Mouse (Mus musculus): Measurements from ENCODE around the gene Rnf182. TPM values are rescaled to one million over a fixed set of nuclear protein-coding genes. Genes with fewer than 3 reads are reported as not detected.
A peak's percentile ranks its signal among the peaks of the same experiment; 100 is the strongest.

The Rnf182 gene
- polyA plus RNA-seq, 1 experiment from 2014 or later, result 10.4 TPM

DNA sequence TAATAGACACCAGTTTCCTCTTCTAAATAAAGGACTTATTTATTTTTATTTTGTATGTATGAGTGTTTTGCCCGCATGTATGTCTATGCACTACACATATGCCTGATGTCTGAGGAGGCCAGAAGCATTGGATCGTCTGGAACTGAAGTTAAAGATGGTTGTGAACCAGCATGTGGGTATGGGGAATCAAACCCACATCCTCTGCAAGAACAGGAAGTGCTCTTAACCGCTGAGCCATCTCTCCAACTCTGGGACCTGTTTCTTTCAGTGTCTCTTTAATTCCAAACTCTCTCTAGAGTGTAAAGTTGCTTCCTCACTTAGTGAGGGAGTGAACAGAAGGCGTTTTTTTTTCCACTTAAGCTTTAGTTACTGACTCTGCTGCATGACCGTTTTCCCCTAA is 12.4 kb downstream of the Rnf182 start:
- Histone ChIP-seq H3K27ac (ENCODE audit: low read depth, low read length) (no peak overlapping the region), H3K4me2 (replicated peaks; ENCODE audit: low read depth, low read length) (no peak overlapping the region), H3K27me3 (ENCODE audit: control insufficient read depth, insufficient read depth, low read length) (no peaks in the 10 kb centered on the region), H3K9me3 (ENCODE audit: control insufficient read depth, low read length) (no peaks in the 10 kb centered on the region), H3K4me1 (replicated peaks; ENCODE audit: control insufficient read depth, insufficient read depth, low read length) (no peaks in the 10 kb centered on the region), H3K9ac (ENCODE audit: low read depth, low read length) (no peak overlapping the region), H3K4me3 (ENCODE audit: low read depth, low read length) (no peak overlapping the region), H3K36me3 (ENCODE audit: control insufficient read depth, insufficient read depth, low read length) (no peaks in the 10 kb centered on the region)
- no peak for ATAC-seq (ENCODE audit: low FRiP score)
- 86% methylated on average over 5 of the region's 5 CpGs for WGBS
- DNase-seq (ENCODE audit: low spot score), result no peak

DNA sequence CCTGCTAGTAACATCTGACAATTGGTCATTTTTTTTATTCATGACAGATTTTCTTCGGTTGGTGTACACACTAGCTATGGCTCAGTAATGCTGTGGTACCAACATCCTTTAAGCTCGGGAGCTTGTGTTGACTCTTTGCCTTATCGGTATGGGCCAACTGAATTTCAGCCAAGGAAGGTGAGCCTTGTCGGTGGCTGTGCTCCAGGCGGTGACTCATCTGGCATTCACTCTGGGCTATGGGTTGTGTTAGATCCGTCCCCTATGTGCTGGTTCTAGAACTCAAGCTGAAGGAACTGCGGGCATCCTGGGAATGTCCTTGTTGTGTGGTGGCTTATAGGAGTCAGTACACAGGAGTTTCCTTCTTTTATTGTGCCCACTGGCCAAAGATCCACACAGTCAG is 14.3 kb downstream of the Rnf182 start:
- no peak for DNase-seq (ENCODE audit: low spot score)

DNA sequence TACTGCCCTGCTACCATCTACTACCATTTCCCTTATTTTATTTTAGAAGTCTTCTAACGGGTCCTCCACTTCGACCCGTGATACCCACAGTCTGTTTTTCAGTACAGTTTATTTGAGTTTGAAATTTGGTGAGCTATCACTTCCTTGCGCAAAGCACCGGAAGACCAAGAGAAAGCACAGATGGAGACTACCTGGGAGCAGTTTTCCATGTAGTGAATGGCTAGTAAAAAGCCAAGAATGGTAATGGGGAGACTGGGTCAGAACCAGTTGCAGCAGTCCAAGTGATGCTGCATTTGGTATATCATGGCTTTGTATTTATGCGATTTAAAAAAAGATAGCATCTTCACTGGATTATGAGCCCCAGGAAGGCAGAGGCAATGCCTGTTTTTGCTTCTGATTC is 15.8 kb downstream of the Rnf182 start:
- no peaks in the 10 kb centered on the region for H3K9me3 ChIP-seq (ENCODE audit: control insufficient read depth, low read length)
- no peak overlapping the region for H3K27ac ChIP-seq (ENCODE audit: low read depth, low read length)
- no peaks in the 10 kb centered on the region for H3K4me1 ChIP-seq (replicated peaks; ENCODE audit: control insufficient read depth, insufficient read depth, low read length)
- 92% methylated on average over 6 of the region's 6 CpGs for WGBS
- no peak overlapping the region for H3K9ac ChIP-seq (ENCODE audit: low read depth, low read length)
- ATAC-seq (ENCODE audit: low FRiP score), result no peak
- H3K27me3 ChIP-seq (ENCODE audit: control insufficient read depth, insufficient read depth, low read length), result no peaks in the 10 kb centered on the region
- H3K4me3 ChIP-seq (ENCODE audit: low read depth, low read length), result no peak overlapping the region
- H3K4me2 ChIP-seq (replicated peaks; ENCODE audit: low read depth, low read length), result no peak overlapping the region
- H3K36me3 ChIP-seq (ENCODE audit: control insufficient read depth, insufficient read depth, low read length), result no peaks in the 10 kb centered on the region
- DNase-seq (ENCODE audit: low spot score), result no peak

More for the DNA sequence above, 14.3 kb downstream of the Rnf182 start:
- no peak overlapping the region for H3K27ac ChIP-seq (ENCODE audit: low read depth, low read length)
- ATAC-seq (ENCODE audit: low FRiP score), result no peak
- H3K9me3 ChIP-seq (ENCODE audit: control insufficient read depth, low read length), result no peaks in the 10 kb centered on the region
- no peaks in the 10 kb centered on the region for H3K4me1 ChIP-seq (replicated peaks; ENCODE audit: control insufficient read depth, insufficient read depth, low read length)
- no peaks in the 10 kb centered on the region for H3K27me3 ChIP-seq (ENCODE audit: control insufficient read depth, insufficient read depth, low read length)
- 93% methylated on average over 7 of the region's 7 CpGs for WGBS
- no peak overlapping the region for H3K4me2 ChIP-seq (replicated peaks; ENCODE audit: low read depth, low read length)
- no peak overlapping the region for H3K4me3 ChIP-seq (ENCODE audit: low read depth, low read length)
- H3K9ac ChIP-seq (ENCODE audit: low read depth, low read length), result no peak overlapping the region
- no peaks in the 10 kb centered on the region for H3K36me3 ChIP-seq (ENCODE audit: control insufficient read depth, insufficient read depth, low read length)

DNA sequence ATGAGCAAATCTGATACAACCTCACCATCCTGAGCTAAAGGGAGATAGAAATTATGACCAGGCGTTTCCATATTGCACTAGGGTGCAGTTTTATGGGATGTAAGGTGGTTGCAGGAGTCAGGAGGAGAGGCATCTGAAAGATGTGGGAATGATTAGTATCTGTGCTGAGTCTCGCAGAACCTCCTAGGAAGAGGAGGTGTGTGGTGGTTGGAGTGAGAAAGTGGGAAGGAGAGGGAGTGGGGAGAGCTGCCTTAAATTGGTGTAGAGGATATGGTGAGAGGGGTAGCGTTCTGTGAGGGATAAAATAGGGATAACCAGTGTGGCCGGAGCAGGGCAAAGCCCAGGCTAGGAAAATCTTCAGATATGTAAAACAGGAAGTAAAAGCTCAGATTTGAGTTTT is 17.5 kb downstream of the Rnf182 start:
- Histone ChIP-seq H3K4me3 (ENCODE audit: low read depth, low read length) (no peak overlapping the region), H3K27ac (ENCODE audit: low read depth, low read length) (no peak overlapping the region), H3K9me3 (ENCODE audit: control insufficient read depth, low read length) (no peaks in the 10 kb centered on the region), H3K27me3 (ENCODE audit: control insufficient read depth, insufficient read depth, low read length) (no peaks in the 10 kb centered on the region), H3K4me2 (replicated peaks; ENCODE audit: low read depth, low read length) (no peak overlapping the region), H3K4me1 (replicated peaks; ENCODE audit: control insufficient read depth, insufficient read depth, low read length) (no peaks in the 10 kb centered on the region), H3K36me3 (ENCODE audit: control insufficient read depth, insufficient read depth, low read length) (no peaks in the 10 kb centered on the region), H3K9ac (ENCODE audit: low read depth, low read length) (no peak overlapping the region)
- DNase-seq (ENCODE audit: low spot score), result no peak
- WGBS, result 89% methylated on average over 4 of the region's 4 CpGs
- ATAC-seq (ENCODE audit: low FRiP score), result no peak

DNA sequence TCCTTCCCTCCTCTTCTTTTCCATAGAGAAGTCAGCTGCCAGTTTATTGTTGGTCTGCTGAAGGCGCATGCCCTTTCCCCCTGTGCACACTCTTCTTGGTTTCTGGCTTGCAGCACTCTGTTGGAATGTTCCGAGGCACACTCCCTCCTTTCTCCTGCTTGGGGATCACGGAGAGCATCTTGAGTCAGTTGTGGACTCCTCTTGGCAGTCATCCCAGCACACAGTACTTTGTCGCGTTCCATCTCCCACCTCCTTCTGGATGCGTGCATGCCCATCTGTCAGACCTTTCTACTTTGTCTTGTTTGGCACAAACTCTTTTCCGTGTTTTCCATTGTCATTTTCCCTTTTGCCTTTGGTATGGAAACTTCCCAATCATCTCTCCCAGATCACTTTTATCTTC is 22.2 kb downstream of the Rnf182 start:
- H3K4me2 ChIP-seq (replicated peaks; ENCODE audit: low read depth, low read length), result no peak overlapping the region
- H3K9me3 ChIP-seq (ENCODE audit: control insufficient read depth, low read length), result no peaks in the 10 kb centered on the region
- no peak overlapping the region for H3K27ac ChIP-seq (ENCODE audit: low read depth, low read length)
- no peaks in the 10 kb centered on the region for H3K27me3 ChIP-seq (ENCODE audit: control insufficient read depth, insufficient read depth, low read length)
- H3K4me1 ChIP-seq (replicated peaks; ENCODE audit: control insufficient read depth, insufficient read depth, low read length), result no peaks in the 10 kb centered on the region
- no peak overlapping the region for H3K9ac ChIP-seq (ENCODE audit: low read depth, low read length)
- H3K36me3 ChIP-seq (ENCODE audit: control insufficient read depth, insufficient read depth, low read length), result no peaks in the 10 kb centered on the region
- H3K4me3 ChIP-seq (ENCODE audit: low read depth, low read length), result no peak overlapping the region
- DNase-seq (ENCODE audit: low spot score) (no peak), ATAC-seq (ENCODE audit: low FRiP score) (no peak)
- 92% methylated on average over 7 of the region's 7 CpGs for WGBS

DNA sequence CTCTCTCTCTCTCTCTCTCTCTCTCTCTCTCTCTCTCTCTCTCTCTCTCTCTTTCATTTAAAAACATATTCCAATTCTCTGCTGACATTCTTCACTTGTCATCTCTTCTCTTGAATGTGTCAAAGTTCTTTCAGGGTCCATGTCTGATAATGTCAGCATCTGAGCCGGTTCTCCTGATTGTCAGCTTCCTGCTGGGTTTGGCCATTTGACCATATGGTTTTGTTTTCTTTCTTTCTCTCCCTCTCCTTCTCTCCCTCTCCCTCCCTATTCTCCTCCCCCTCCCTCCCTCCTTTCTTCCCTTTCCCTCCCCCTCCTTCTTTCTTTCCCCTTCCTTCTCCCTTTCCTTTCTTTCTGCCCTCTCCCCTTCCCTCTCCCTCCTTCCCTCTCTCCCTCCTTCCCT is 29.5 kb downstream of the Rnf182 start:
- no peaks in the 10 kb centered on the region for H3K36me3 ChIP-seq (ENCODE audit: control insufficient read depth, insufficient read depth, low read length)
- H3K4me3 ChIP-seq (ENCODE audit: low read depth, low read length), result no peak overlapping the region
- H3K27me3 ChIP-seq (ENCODE audit: control insufficient read depth, insufficient read depth, low read length), result no peaks in the 10 kb centered on the region
- no peak for DNase-seq (ENCODE audit: low spot score)
- no peak overlapping the region for H3K27ac ChIP-seq (ENCODE audit: low read depth, low read length)
- H3K4me1 ChIP-seq (replicated peaks; ENCODE audit: control insufficient read depth, insufficient read depth, low read length), result no peaks in the 10 kb centered on the region
- no peak for ATAC-seq (ENCODE audit: low FRiP score)
- no peaks in the 10 kb centered on the region for H3K9me3 ChIP-seq (ENCODE audit: control insufficient read depth, low read length)
- no peak overlapping the region for H3K9ac ChIP-seq (ENCODE audit: low read depth, low read length)
- H3K4me2 ChIP-seq (replicated peaks; ENCODE audit: low read depth, low read length), result no peak overlapping the region
- 35% methylated on average over 1 of the region's 1 CpGs for WGBS

DNA sequence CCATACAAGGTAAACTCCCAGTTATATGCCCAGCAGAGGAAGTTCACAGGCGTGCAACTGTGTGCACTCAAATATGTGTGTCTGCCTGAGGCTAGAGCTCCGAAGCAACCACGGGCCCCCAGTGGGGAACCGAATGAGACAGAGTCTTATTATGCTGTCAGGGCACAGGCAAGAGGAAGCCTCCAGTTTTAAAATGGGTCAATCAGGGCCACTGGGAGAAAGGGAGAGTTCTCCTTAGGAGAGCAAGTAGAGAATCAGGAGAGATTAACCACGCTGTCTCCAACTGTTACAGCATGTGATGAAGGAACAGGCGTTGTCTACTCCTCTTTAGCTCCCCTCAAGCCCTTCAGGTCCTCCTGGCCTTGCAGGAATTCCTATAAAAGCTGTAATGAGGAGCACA is 33.0 kb downstream of the Rnf182 start:
- H3K9ac ChIP-seq (ENCODE audit: low read depth, low read length), result no peak overlapping the region
- H3K4me1 ChIP-seq (replicated peaks; ENCODE audit: control insufficient read depth, insufficient read depth, low read length), result peaks cover 8% of the 10 kb centered on the region; the same call in 1 of the 2 replicates
- no peak overlapping the region for H3K4me3 ChIP-seq (ENCODE audit: low read depth, low read length)
- H3K9me3 ChIP-seq (ENCODE audit: control insufficient read depth, low read length), result no peaks in the 10 kb centered on the region
- H3K4me2 ChIP-seq (replicated peaks; ENCODE audit: low read depth, low read length), result no peak overlapping the region
- no peaks in the 10 kb centered on the region for H3K36me3 ChIP-seq (ENCODE audit: control insufficient read depth, insufficient read depth, low read length)
- no peak overlapping the region for H3K27ac ChIP-seq (ENCODE audit: low read depth, low read length)
- no peaks in the 10 kb centered on the region for H3K27me3 ChIP-seq (ENCODE audit: control insufficient read depth, insufficient read depth, low read length)
- ATAC-seq (ENCODE audit: low FRiP score) (no peak), DNase-seq (ENCODE audit: low spot score) (no peak)
- 54% methylated on average over 6 of the region's 6 CpGs for WGBS

DNA sequence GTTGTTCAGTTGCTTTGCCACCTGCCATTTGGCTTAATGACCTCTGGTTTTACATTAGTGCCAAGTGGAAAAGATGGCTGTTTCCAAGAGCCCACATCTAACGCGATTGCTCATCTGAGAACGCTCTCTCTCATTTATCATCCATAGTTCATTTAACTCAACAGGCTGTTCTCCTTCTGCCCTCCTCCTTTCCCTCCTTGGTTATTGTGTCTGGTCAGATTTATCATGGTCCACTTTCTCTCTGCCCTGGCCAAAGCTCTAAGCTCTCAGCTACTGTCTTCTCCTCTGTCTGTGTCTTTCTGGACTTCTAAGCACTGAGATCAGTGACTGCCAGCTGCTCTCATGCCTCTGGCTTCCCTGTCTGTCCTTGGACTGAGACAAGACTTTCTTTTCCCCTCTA is 35.8 kb downstream of the Rnf182 start:
- Histone ChIP-seq H3K4me1 (replicated peaks; ENCODE audit: control insufficient read depth, insufficient read depth, low read length) (peaks cover 8% of the 10 kb centered on the region; the same call in 1 of the 2 replicates), H3K9me3 (ENCODE audit: control insufficient read depth, low read length) (no peaks in the 10 kb centered on the region), H3K27ac (ENCODE audit: low read depth, low read length) (peak overlapping the region; percentile 36; the same call in 1 of the 2 replicates), H3K4me2 (replicated peaks; ENCODE audit: low read depth, low read length) (no peak overlapping the region), H3K36me3 (ENCODE audit: control insufficient read depth, insufficient read depth, low read length) (no peaks in the 10 kb centered on the region), H3K4me3 (ENCODE audit: low read depth, low read length) (no peak overlapping the region), H3K27me3 (ENCODE audit: control insufficient read depth, insufficient read depth, low read length) (no peaks in the 10 kb centered on the region), H3K9ac (ENCODE audit: low read depth, low read length) (no peak overlapping the region)
- ATAC-seq (ENCODE audit: low FRiP score) (no peak), DNase-seq (ENCODE audit: low spot score) (no peak)
- 56% methylated on average over 3 of the region's 3 CpGs for WGBS

DNA sequence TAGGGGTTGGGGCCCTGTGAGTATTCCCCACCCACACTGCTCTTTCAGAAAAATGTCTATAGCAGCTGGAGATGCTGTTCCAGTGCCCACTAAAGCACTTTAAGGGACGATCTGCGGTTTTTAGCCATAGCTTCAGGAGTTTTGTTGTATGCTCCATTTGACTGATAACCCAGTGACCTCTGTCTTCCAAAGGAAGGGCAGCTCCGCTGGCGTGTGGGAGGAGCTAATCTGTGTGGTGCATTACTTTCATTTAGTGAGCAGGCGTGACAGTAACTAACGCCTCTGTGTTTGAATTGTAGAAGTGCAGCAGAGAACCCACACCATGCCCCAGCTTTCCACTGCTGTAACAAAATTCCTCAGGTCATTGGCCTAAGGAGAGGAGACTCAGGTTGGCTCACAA is 38.6 kb downstream of the Rnf182 start:
- Histone ChIP-seq H3K4me2 (replicated peaks; ENCODE audit: low read depth, low read length) (no peak overlapping the region), H3K4me3 (ENCODE audit: low read depth, low read length) (no peak overlapping the region), H3K27me3 (ENCODE audit: control insufficient read depth, insufficient read depth, low read length) (no peaks in the 10 kb centered on the region), H3K9ac (ENCODE audit: low read depth, low read length) (no peak overlapping the region), H3K36me3 (ENCODE audit: control insufficient read depth, insufficient read depth, low read length) (no peaks in the 10 kb centered on the region), H3K4me1 (replicated peaks; ENCODE audit: control insufficient read depth, insufficient read depth, low read length) (peaks cover 8% of the 10 kb centered on the region; the same call in 1 of the 2 replicates), H3K27ac (ENCODE audit: low read depth, low read length) (no peak overlapping the region), H3K9me3 (ENCODE audit: control insufficient read depth, low read length) (no peaks in the 10 kb centered on the region)
- DNase-seq (ENCODE audit: low spot score) (no peak), ATAC-seq (ENCODE audit: low FRiP score) (no peak)
- WGBS, result 58% methylated on average over 6 of the region's 6 CpGs

Data from hindbrain, embryonic 11.5 days (tissue).